Mouse (Mus musculus) megakaryocyte, embryonic 14.5 days (primary cell): ENCODE results near the gene Ccdc14. TPM values are rescaled to one million over a fixed set of nuclear protein-coding genes. Genes with fewer than 3 reads are reported as not detected.
"Not testable (repeated sequence)": the region's sequence is repeated elsewhere in the genome, so short reads cannot be mapped to it uniquely, and the experiment has no call there.

ENCODE experiments used
- H3K27me3 ChIP-seq: replicated peaks from 2 replicates; pipeline ENCODE3; 2012; ENCODE audit warnings: inconsistent platforms
- H3K36me3 ChIP-seq: replicated peaks from 2 replicates; pipeline ENCODE3; 2012; ENCODE audit warnings: low read length, inconsistent platforms, mixed read lengths
- H3K4me1 ChIP-seq: 2 replicates; pipeline ENCODE4 v1.6.1; 2012; ENCODE audit warnings: inconsistent platforms
- H3K4me3 ChIP-seq: replicated peaks from 2 replicates; pipeline ENCODE3; 2012; ENCODE audit warnings: moderate library complexity, mild to moderate bottlenecking, inconsistent platforms
- H3K9me3 ChIP-seq: 2 replicates; pipeline ENCODE4 v1.6.1; 2012; ENCODE audit warnings: inconsistent platforms
- FLI1 ChIP-seq: IDR thresholded peaks from 2 replicates; pipeline ENCODE4 v1.6.1; 2012; ENCODE audit warnings: low read length, inconsistent platforms, mixed read lengths
- GATA1 ChIP-seq: IDR thresholded peaks from 3 replicates; pipeline ENCODE4 v1.6.1; 2012; ENCODE audit warnings: mixed read lengths, low read length, inconsistent platforms, borderline replicate concordance
- polyA plus RNA-seq: library from polyadenylated mRNA; stranded (reverse); fragments of >175 nt; gene quantifications from 2 replicates; pipeline ENCODE4 v1.2.3, GENCODE M21; 2012; ENCODE audit warnings: low replicate concordance; ENCODE audit not compliant: insufficient read depth

The Ccdc14 gene
- 0.11 TPM in 1 of 2 replicates, not detected in the other for polyA plus RNA-seq

DNA sequence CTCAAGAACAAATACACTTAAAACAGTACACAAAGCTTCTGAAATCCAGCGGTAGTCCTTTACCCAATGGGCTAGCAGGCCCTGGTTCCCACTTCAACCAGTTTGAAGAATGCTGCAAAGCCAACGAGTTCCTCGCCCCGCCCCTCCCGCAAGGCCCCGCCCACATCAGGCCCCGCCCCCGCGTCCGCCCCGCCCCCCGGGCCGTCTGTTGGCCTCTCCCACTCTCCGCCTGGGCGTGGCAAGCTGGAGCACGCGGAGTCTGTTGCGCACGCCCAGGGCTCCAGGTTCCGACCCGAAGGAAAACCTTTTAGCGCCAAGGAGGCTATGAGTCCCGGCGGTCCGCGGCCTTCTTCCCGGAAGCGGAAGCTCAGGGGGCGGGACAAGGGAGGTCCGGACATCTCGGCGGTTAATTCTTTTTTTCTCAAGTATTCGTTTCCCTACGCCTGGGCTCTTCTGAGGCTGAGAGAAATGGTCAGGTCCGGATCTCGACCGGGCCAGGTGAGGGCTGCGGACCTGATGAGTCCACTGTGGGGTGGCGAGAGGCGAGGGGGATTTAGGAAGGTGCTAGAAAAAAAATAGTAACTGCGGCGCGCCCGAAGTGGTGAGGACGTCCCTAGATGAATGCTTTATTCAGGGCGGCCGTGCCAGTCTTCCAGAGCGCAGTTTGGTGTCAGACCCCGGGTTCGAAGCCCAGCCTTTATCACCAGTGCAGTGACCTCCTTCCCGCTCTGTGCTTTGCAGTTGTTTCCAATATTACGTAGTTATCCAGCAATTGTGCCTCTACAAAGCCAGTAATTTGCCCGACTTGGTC, at the start of gene Ccdc14:
Ccdc14 (plus strand) TSS at position 283 of the 811 bp plus-strand sequence.
- Histone ChIP-seq H3K9me3 (no peaks in the 10 kb centered on the region), H3K27me3 (peaks cover 2% of the 10 kb centered on the region), H3K4me3 (peak within 1 kb of the TSS; percentile 95), H3K36me3 (peaks cover 7% of the 10 kb centered on the region), H3K4me1 (peaks cover 20% of the 10 kb centered on the region)
- TF ChIP-seq FLI1 (0 out of 2 replicates have a peak, but pooled peaks have one; percentile 8), GATA1 (no peak)

GRCm38 (mm10) chr16:34643511-34644259, 46.7 kb upstream of the Ccdc14 start:
- TF ChIP-seq FLI1 (no peak), GATA1 (no peak)
- Histone ChIP-seq H3K36me3 (no peaks in the 10 kb centered on the region), H3K4me1 (0 out of 2 replicates have a peak, but pooled peaks cover 6% of the 10 kb centered on the region), H3K9me3 (no peaks in the 10 kb centered on the region), H3K4me3 (no peak overlapping the region), H3K27me3 (peaks cover 40% of the 10 kb centered on the region)

DNA sequence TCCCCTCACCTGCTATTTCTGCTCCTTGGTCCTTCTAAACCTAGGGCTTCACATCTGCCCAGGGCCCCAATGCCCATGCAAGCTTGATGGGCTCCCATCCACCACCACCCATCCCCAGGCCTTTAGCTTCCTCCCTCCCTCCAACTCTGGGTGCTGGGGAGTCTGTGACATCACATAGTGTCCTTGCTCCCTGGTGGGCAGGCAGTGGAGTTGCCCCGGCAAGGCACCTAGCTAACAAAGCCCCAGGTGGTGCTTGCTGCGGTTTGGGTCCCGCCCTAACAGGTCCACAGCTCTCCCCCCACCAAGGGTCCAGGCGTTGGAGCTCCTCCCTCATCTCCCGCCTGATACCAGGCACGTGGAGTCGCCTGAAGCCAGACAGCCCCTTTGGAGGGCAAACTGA, 40.8 kb upstream of the Ccdc14 start, which contains the start of gene Ropn1:
Ropn1 (plus strand) TSS at position 301 of the 400 bp plus-strand sequence.
- Histone ChIP-seq H3K4me3 (no peak within 1 kb of the TSS), H3K4me1 (no peaks in the 10 kb centered on the region), H3K9me3 (no peaks in the 10 kb centered on the region), H3K27me3 (peaks cover 56% of the 10 kb centered on the region), H3K36me3 (no peaks in the 10 kb centered on the region)
- TF ChIP-seq FLI1 (no peak), GATA1 (no peak)

DNA sequence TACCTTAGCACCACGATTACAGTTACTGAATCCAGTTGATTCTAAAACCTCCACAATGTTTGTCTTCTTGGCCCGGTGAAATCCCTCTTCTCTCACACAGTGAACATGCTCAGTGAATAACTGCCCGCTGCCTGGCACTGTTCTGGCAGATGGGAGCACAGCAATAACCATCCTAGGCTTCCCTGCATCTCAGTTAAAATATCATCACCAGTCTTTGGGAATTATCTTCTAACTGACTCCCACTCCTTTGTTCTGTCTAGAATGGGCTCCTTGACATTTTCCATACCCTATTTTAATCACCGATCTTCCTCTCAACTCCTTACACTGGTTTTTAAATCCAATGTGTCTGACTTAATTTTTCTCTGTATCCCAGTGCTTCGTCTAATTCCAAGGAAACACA, 37.4 kb upstream of the Ccdc14 start:
- no peak overlapping the region for H3K4me3 ChIP-seq
- H3K27me3 ChIP-seq = peaks cover 53% of the 10 kb centered on the region
- H3K9me3 ChIP-seq = no peaks in the 10 kb centered on the region
- peaks cover 6% of the 10 kb centered on the region for H3K4me1 ChIP-seq
- no peak for TF ChIP-seq GATA1
- no peak for TF ChIP-seq FLI1
- H3K36me3 ChIP-seq = no peaks in the 10 kb centered on the region

DNA sequence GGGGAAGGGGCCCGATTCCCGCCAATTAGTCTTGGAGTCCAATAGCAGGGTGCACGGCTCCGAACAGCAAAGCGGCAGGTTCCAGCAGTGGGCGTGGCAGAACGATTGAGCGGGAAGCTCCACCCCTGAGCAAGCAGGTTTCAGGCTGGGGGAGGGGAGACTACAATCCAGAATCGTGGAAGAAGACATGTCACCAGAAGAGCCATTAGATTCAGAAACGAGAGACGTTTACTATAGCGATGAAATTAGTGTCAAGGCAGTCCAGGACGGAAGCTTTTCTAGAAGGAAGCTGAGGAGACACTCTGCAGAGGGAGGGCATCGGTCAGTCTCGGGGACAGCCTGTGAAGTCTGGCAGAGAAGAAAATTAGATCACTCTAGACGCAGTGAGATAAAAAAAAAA, 32.9 kb upstream of the Ccdc14 start:
- not testable (repeated sequence) for H3K36me3 ChIP-seq, H3K4me1 ChIP-seq, H3K9me3 ChIP-seq
- H3K4me3 ChIP-seq = peak overlapping the region; percentile 74
- H3K27me3 ChIP-seq = peaks cover 44% of the 10 kb centered on the region

GRCm38 (mm10) chr16:34657983-34658382, 32.4 kb upstream of the Ccdc14 start:
- peak overlapping the region; percentile 42 for H3K4me3 ChIP-seq
- no peaks in the 10 kb centered on the region for H3K36me3 ChIP-seq
- TF ChIP-seq FLI1 (no peak), GATA1 (no peak)
- no peaks in the 10 kb centered on the region for H3K9me3 ChIP-seq
- peaks cover 8% of the 10 kb centered on the region for H3K4me1 ChIP-seq
- H3K27me3 ChIP-seq = peaks cover 44% of the 10 kb centered on the region

GRCm38 (mm10) chr16:34658388-34658787, 32.0 kb upstream of the Ccdc14 start:
- Histone ChIP-seq H3K27me3 (peaks cover 42% of the 10 kb centered on the region), H3K4me1 (peaks cover 8% of the 10 kb centered on the region)

GRCm38 (mm10) chr16:34664553-34664952, 25.9 kb upstream of the Ccdc14 start:
- Histone ChIP-seq H3K36me3 (no peaks in the 10 kb centered on the region), H3K9me3 (no peaks in the 10 kb centered on the region), H3K4me1 (peaks cover 23% of the 10 kb centered on the region), H3K4me3 (no peak overlapping the region), H3K27me3 (peaks cover 41% of the 10 kb centered on the region)
- TF ChIP-seq GATA1 (no peak), FLI1 (no peak)

More at GRCm38 (mm10) chr16:34658388-34658787, 32.0 kb upstream of the Ccdc14 start:
- Histone ChIP-seq H3K9me3 (no peaks in the 10 kb centered on the region), H3K36me3 (no peaks in the 10 kb centered on the region), H3K4me3 (no peak overlapping the region)
- TF ChIP-seq GATA1 (no peak), FLI1 (no peak)

DNA sequence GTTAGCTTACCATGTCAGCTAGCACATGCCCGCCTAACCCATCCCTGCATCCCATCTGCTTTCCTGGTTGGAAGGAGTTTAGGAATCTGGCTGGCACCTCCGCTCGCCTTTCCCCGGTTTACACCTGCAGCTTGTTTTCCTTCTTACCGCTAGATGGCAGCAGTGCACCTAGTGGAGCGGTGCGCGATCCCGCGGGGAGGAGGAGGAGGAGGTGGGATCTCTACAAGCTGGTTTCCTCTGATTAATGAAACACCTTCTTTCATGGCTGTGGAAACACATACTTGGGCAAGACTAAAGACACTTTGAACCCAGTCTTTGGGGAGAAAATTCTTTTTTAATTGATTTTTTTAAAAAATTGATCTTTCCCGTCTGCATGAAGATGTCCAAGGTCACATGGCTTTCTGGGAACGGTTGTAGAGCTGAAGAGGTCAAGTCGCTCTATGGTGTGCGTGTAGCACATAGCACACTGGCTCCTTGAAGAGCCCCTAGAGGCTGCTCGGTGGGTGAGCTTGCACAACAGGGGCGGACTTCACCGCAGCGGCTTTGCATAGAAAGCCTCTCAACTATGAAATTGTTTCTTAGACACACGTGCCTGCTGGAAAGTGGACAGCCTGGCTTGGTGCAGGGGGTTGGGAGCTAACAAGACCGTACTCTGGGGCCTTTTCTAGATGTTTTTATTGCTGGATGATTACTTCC, 23.2 kb upstream of the Ccdc14 start:
- Histone ChIP-seq H3K4me3 (peak overlapping the region; percentile 87), H3K36me3 (no peaks in the 10 kb centered on the region), H3K4me1 (peaks cover 30% of the 10 kb centered on the region), H3K27me3 (peaks cover 41% of the 10 kb centered on the region), H3K9me3 (no peaks in the 10 kb centered on the region)
- no peak for TF ChIP-seq FLI1
- TF ChIP-seq GATA1 = no peak

DNA sequence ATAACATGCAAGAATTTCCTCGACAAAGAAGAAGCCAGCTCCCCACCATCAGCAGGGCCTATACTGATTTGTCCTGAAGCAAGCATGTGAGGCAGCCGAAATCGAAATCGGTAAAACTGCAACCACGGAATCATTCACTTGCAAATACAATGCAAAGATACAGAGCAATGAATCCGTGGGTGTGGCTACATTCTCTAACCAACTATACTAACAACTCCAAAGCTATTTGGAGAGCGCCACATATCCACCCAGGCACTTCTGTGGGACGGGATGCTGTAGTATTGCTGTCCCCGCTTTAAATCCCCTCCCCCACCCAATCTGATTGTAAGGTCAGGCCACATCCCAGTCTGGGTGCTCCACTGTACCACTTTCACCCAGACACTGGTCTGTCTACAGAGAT, 22.1 kb upstream of the Ccdc14 start:
- Histone ChIP-seq H3K9me3 (no peaks in the 10 kb centered on the region), H3K4me1 (peaks cover 41% of the 10 kb centered on the region), H3K27me3 (peaks cover 35% of the 10 kb centered on the region), H3K36me3 (no peaks in the 10 kb centered on the region), H3K4me3 (no peak overlapping the region)
- TF ChIP-seq FLI1 (no peak), GATA1 (no peak)
